Comparison of ENCODE assay signal across 27 mouse cellular contexts in genomic region chr19:44275418-44275817, GRCm38 (mm10). TPM values are rescaled to one million over a fixed set of nuclear protein-coding genes. Genes with fewer than 3 reads are reported as not detected.
"Had no signal": no experiment of that assay in that cellular context is flagged by ENCODE, and none has a peak within 500 bp of the region (broad histone marks: within the 10 kb centered on the region; RNA-seq: fewer than 3 reads in every experiment).

No protein-coding gene starts in this region.

- H3K36me3 ChIP-seq: heart, embryonic 13.5 days; heart, embryonic 15.5 days; hindbrain, embryonic 12.5 days; kidney, embryonic 15.5 days; limb, embryonic 13.5 days; limb, embryonic 15.5 days; liver, embryonic 12.5 days had no signal

- H3K4me3 ChIP-seq: heart, adult 2 months; heart, embryonic 13.5 days; heart, embryonic 15.5 days; hindbrain, embryonic 12.5 days; kidney, embryonic 15.5 days; limb, embryonic 13.5 days; limb, embryonic 15.5 days; liver, embryonic 12.5 days had no signal

- H3K27ac ChIP-seq: heart, adult 2 months; heart, embryonic 13.5 days; heart, embryonic 15.5 days; hindbrain, embryonic 12.5 days; hindbrain, embryonic 14.5 days; kidney, embryonic 15.5 days; kidney, postnatal 0 days; limb, embryonic 13.5 days; limb, embryonic 15.5 days; liver, embryonic 12.5 days had no signal

- H3K27me3 ChIP-seq: heart, embryonic 13.5 days; heart, embryonic 15.5 days; hindbrain, embryonic 12.5 days; kidney, embryonic 15.5 days; limb, embryonic 13.5 days; limb, embryonic 15.5 days had no signal

- DNase-seq: gastrocnemius, postnatal 14 days; gastrocnemius, postnatal 36 days; heart, adult 11 months; heart, adult 2 months; heart, postnatal 14 days; heart, postnatal 36 days; kidney, adult 11 months; kidney, adult 2 months; kidney, adult 9 months; kidney, postnatal 14 days; kidney, postnatal 36 days; layer of hippocampus, adult 9-11 months; layer of hippocampus, postnatal 36 days; left cerebral cortex, postnatal 4 days had no signal

- ATAC-seq: hindbrain, embryonic 16.5 days; intestine, embryonic 16.5 days; liver, embryonic 12.5 days had no signal

- H3K9me3 ChIP-seq: heart, embryonic 13.5 days; heart, embryonic 15.5 days; hindbrain, embryonic 12.5 days; kidney, embryonic 15.5 days; limb, embryonic 13.5 days; limb, embryonic 15.5 days; liver, embryonic 12.5 days had no signal

- H3K9ac ChIP-seq: heart, embryonic 13.5 days; heart, embryonic 15.5 days; hindbrain, embryonic 12.5 days; hindbrain, embryonic 14.5 days; kidney, embryonic 15.5 days; limb, embryonic 13.5 days; limb, embryonic 15.5 days; liver, embryonic 12.5 days had no signal

- H3K4me2 ChIP-seq: heart, embryonic 11.5 days; heart, embryonic 13.5 days; heart, embryonic 15.5 days; hindbrain, embryonic 12.5 days; hindbrain, embryonic 14.5 days; kidney, embryonic 15.5 days; limb, embryonic 13.5 days; limb, embryonic 15.5 days; liver, embryonic 12.5 days had no signal

RNA-seq across cellular contexts. Expression of gene Scd4, which starts 57.5 kb away (rescaled TPM):
- polyA plus RNA-seq: limb, embryonic 11.5 days had no signal
